Mouse (Mus musculus) thymus, adult 2 months (tissue): ENCODE measurements around the gene Rasl10a.

Experiments used
- CTCF ChIP-seq: fragments of 200-500 bp; IDR thresholded peaks from 2 replicates; pipeline ENCODE4 v1.5.1; 2012; ENCODE audit warnings: mild to moderate bottlenecking, control low read depth, low read length, moderate library complexity, borderline replicate concordance; ENCODE audit not compliant: control insufficient read depth, poor library complexity, insufficient read depth; ENCODE audit errors: extremely low read depth
- POLR2A ChIP-seq: fragments of 200-500 bp; IDR thresholded peaks from 2 replicates; pipeline ENCODE4 v1.6.1; 2012; ENCODE audit warnings: mild to moderate bottlenecking, low read length, control low read depth, moderate library complexity; ENCODE audit not compliant: control insufficient read depth, poor library complexity, insufficient read depth; ENCODE audit errors: extremely low read depth

DNA sequence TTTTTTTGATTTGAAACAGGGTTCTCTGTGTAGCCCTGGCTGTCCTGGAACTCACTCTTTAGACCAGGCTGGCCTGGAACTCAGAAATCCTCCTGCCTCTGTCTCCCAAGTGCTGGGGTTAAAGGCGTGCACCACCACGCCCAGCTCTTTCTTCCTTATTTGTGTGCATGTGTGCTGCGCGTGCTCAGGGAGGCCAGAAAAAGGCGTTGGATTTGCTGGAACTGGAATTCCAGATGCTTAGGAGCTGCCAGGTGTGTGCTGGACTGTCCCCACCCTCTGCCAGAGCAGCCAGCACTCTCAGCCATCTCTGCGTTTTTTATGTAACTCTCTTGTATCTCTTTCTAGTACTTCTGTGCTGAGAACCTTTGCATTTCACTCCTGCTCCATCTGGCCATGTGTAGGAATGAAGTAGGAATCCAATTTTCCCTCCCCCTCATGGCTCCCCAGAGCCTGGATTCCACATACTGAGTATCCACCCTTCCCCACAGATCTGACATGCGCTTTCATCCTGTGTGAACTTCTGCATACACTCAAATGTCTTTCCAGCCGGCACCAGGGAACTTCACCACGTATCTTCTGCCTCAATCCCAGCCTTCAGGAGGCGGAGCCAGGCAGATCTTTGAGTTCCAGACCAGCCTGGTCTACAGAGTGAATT lies 5.6 kb upstream of the Rasl10a start:
- TF ChIP-seq CTCF (no peak), POLR2A (no peak)
